Mouse (Mus musculus) left cerebral cortex, adult 18-20 months (tissue): ENCODE measurements around the gene Slc8a1. TPM values are rescaled to one million over a fixed set of nuclear protein-coding genes. Genes with fewer than 3 reads are reported as not detected.

ENCODE experiments used
- DNase-seq, 2 experiments: peaks; one replicate each; pipeline ENCODE4 v3.0.0; 2021 to 2022; ENCODE audit warnings: low spot score in 2 of 2, mixed read lengths in 1 of 2
- long read RNA-seq, 2 experiments: library from polyadenylated mRNA; stranded (forward); transcript quantifications; one replicate each; pipeline ENCODE4 v2.0.0; 2021
- total RNA-seq, 2 experiments: library from RNA; stranded (reverse); gene quantifications; 2 replicates each; pipeline ENCODE4 v1.2.3; 2021

Slc8a1 gene
- 100 to 1,000 TPM; 251 to 256 TPM for total RNA-seq
- long read RNA-seq, experiment 1, partial matches to known transcripts, result 0 of 10 reads
- long read RNA-seq, experiment 1, other reads (novel, unspliced or antisense), result 10 of 10 reads
- long read RNA-seq, experiment 2, partial matches to known transcripts, result 0 of 8 reads
- long read RNA-seq, experiment 2, other reads (novel, unspliced or antisense), result 8 of 8 reads

GRCm38 (mm10) chr17:81738311-81738755, at the start of gene Slc8a1:
Slc8a1 (minus strand) TSS chr17:81738377.
- DNase-seq, result peak; percentile 49 to 66

- peak; percentile 31 to 63 for DNase-seq
Measured at GRCm38 (mm10) chr17:81787350-81787749, 49.2 kb upstream of the Slc8a1 start.

- no peak for DNase-seq
Measured at GRCm38 (mm10) chr17:81782326-81782725, 44.1 kb upstream of the Slc8a1 start.

GRCm38 (mm10) chr17:81781491-81781890, 43.3 kb upstream of the Slc8a1 start:
- DNase-seq, result no peak

- no peak for DNase-seq
Measured at GRCm38 (mm10) chr17:81779883-81780282, 41.7 kb upstream of the Slc8a1 start.

- no peak for DNase-seq
Measured at GRCm38 (mm10) chr17:81750664-81751063, 12.5 kb upstream of the Slc8a1 start.

GRCm38 (mm10) chr17:81743034-81743433, 4.9 kb upstream of the Slc8a1 start:
- no peak for DNase-seq

GRCm38 (mm10) chr17:81740576-81740975, 2.4 kb upstream of the Slc8a1 start:
- DNase-seq, result no peak

- DNase-seq, result peak in 1 of 2 experiments; percentile 6
Measured at GRCm38 (mm10) chr17:81737779-81738178, 398 bp downstream of the Slc8a1 start.

- no peak for DNase-seq
Measured at GRCm38 (mm10) chr17:81737309-81737708, 868 bp downstream of the Slc8a1 start.

GRCm38 (mm10) chr17:81735583-81735982, 2.6 kb downstream of the Slc8a1 start:
- no peak for DNase-seq

GRCm38 (mm10) chr17:81729891-81730290, 8.3 kb downstream of the Slc8a1 start:
- no peak for DNase-seq

GRCm38 (mm10) chr17:81712273-81712751, 25.9 kb downstream of the Slc8a1 start:
- no peak for DNase-seq

GRCm38 (mm10) chr17:81704761-81705160, 33.4 kb downstream of the Slc8a1 start:
- DNase-seq, result no peak

- no peak for DNase-seq
Measured at GRCm38 (mm10) chr17:81703258-81703657, 34.9 kb downstream of the Slc8a1 start.

- DNase-seq, result no peak
Measured at GRCm38 (mm10) chr17:81701701-81702100, 36.5 kb downstream of the Slc8a1 start.

GRCm38 (mm10) chr17:81698789-81699188, 39.4 kb downstream of the Slc8a1 start:
- DNase-seq, result no peak

GRCm38 (mm10) chr17:81697695-81698094, 40.5 kb downstream of the Slc8a1 start:
- DNase-seq, result no peak

- no peak for DNase-seq
Measured at GRCm38 (mm10) chr17:81694977-81695376, 43.2 kb downstream of the Slc8a1 start.

GRCm38 (mm10) chr17:81679616-81680015, 58.6 kb downstream of the Slc8a1 start:
- DNase-seq, result no peak

GRCm38 (mm10) chr17:81677450-81677849, 60.7 kb downstream of the Slc8a1 start:
- DNase-seq, result no peak

GRCm38 (mm10) chr17:81676203-81676602, 62.0 kb downstream of the Slc8a1 start:
- no peak for DNase-seq

- DNase-seq, result no peak
Measured at GRCm38 (mm10) chr17:81671245-81671644, 66.9 kb downstream of the Slc8a1 start.
